Mouse (Mus musculus) small intestine, adult 2 months (tissue): Measurements from ENCODE around the gene She. TPM values are rescaled to one million over a fixed set of nuclear protein-coding genes. Genes with fewer than 3 reads are reported as not detected.

Source experiments
- H3K27ac ChIP-seq: fragments of 200-500 bp; 2 replicates; pipeline ENCODE4 v1.5.1; 2012; ENCODE audit warnings: low read depth, low read length, control low read depth, inconsistent platforms; ENCODE audit not compliant: insufficient read depth
- H3K27me3 ChIP-seq: fragments of 200-500 bp; 2 replicates; pipeline ENCODE4 v1.6.1; 2012; ENCODE audit warnings: mild to moderate bottlenecking, moderate library complexity, low read length, inconsistent platforms; ENCODE audit not compliant: control insufficient read depth, insufficient read depth
- H3K36me3 ChIP-seq: fragments of 200-500 bp; 2 replicates; pipeline ENCODE4 v1.6.1; 2012; ENCODE audit warnings: mild to moderate bottlenecking, low read length, control low read depth, inconsistent platforms; ENCODE audit not compliant: control insufficient read depth, insufficient read depth
- H3K4me1 ChIP-seq: fragments of 200-500 bp; 2 replicates; pipeline ENCODE4 v1.6.1; 2012; ENCODE audit warnings: low read length, inconsistent platforms, mixed read lengths; ENCODE audit not compliant: control insufficient read depth, insufficient read depth, insufficient read length
- H3K4me3 ChIP-seq: fragments of 200-500 bp; 2 replicates; pipeline ENCODE4 v1.5.1; 2012; ENCODE audit warnings: low read depth, mild to moderate bottlenecking, control low read depth, inconsistent platforms, low read length, moderate library complexity
- CTCF ChIP-seq: fragments of 200-500 bp; IDR thresholded peaks from 2 replicates; pipeline ENCODE4 v1.5.1; 2012; ENCODE audit warnings: low read depth, mild to moderate bottlenecking, control low read depth, inconsistent platforms, low read length, moderate library complexity, mixed read lengths; ENCODE audit not compliant: insufficient replicate concordance, insufficient read length; ENCODE audit errors: extremely low read depth
- POLR2A ChIP-seq: fragments of 200-500 bp; IDR thresholded peaks from 2 replicates; pipeline ENCODE4 v1.6.1; 2012; ENCODE audit warnings: low read depth, mild to moderate bottlenecking, control low read depth, inconsistent platforms, low read length, moderate library complexity
- WGBS: fragments of 180-500 bp; shearing (Covaris S2); methylation state at CpG from one replicate; pipeline ENCODE4 v1.1.7; 2018; 5-methylcytosine and 5-hydroxymethylcytosine counted together
- polyA plus RNA-seq: library from polyadenylated mRNA; depleted of rRNA; stranded (reverse); fragments of >200 nt; gene quantifications from 2 replicates; pipeline ENCODE4 v1.2.3, GENCODE M21; 2012

She gene
- polyA plus RNA-seq, 1 experiment: 0.79 TPM

GRCm38 (mm10) chr3:89867651-89868050 is 36.5 kb downstream of the She start:
- H3K4me1 ChIP-seq: peaks cover 8% of the 10 kb centered on the region
- H3K36me3 ChIP-seq: no peaks in the 10 kb centered on the region
- WGBS: 80% methylated on average over 4 of the region's 4 CpGs
- TF ChIP-seq CTCF: no peak
- H3K27me3 ChIP-seq: no peaks in the 10 kb centered on the region
- no peak overlapping the region for H3K27ac ChIP-seq
- H3K4me3 ChIP-seq: no peak overlapping the region

GRCm38 (mm10) chr3:89868357-89868756 is 37.2 kb downstream of the She start:
- no peaks in the 10 kb centered on the region for H3K27me3 ChIP-seq
- H3K36me3 ChIP-seq: no peaks in the 10 kb centered on the region
- WGBS: 30% methylated on average over 7 of the region's 7 CpGs
- H3K4me1 ChIP-seq: peaks cover 8% of the 10 kb centered on the region
- no peak overlapping the region for H3K27ac ChIP-seq
- TF ChIP-seq CTCF (no peak), POLR2A (no peak)
- H3K4me3 ChIP-seq: no peak overlapping the region

- no peak overlapping the region for H3K4me3 ChIP-seq
- H3K4me1 ChIP-seq: peaks cover 8% of the 10 kb centered on the region
- no peaks in the 10 kb centered on the region for H3K27me3 ChIP-seq
- WGBS: 61% methylated on average over 9 of the region's 9 CpGs
- no peak for TF ChIP-seq POLR2A
- TF ChIP-seq CTCF: no peak
- H3K27ac ChIP-seq: no peak overlapping the region
- no peaks in the 10 kb centered on the region for H3K36me3 ChIP-seq
Measured at GRCm38 (mm10) chr3:89868956-89869355, 37.8 kb downstream of the She start.

GRCm38 (mm10) chr3:89869556-89869955 is 38.4 kb downstream of the She start:
- H3K4me1 ChIP-seq: peaks cover 8% of the 10 kb centered on the region
- no peaks in the 10 kb centered on the region for H3K36me3 ChIP-seq
- H3K27me3 ChIP-seq: no peaks in the 10 kb centered on the region
- H3K4me3 ChIP-seq: no peak overlapping the region
- TF ChIP-seq POLR2A (no peak), CTCF (no peak)
- WGBS: 66% methylated on average over 9 of the region's 9 CpGs
- H3K27ac ChIP-seq: no peak overlapping the region

GRCm38 (mm10) chr3:89870472-89871271 is 39.5 kb downstream of the She start:
- Histone ChIP-seq H3K27ac (peak overlapping the region; percentile 71), H3K4me3 (no peak overlapping the region), H3K27me3 (no peaks in the 10 kb centered on the region), H3K36me3 (no peaks in the 10 kb centered on the region), H3K4me1 (peaks cover 8% of the 10 kb centered on the region)
- WGBS: 65% methylated on average over 22 of the region's 22 CpGs
- TF ChIP-seq POLR2A: no peak
- no peak for TF ChIP-seq CTCF

GRCm38 (mm10) chr3:89871339-89871914 is 40.3 kb downstream of the She start:
- H3K27me3 ChIP-seq: no peaks in the 10 kb centered on the region
- H3K4me1 ChIP-seq: peaks cover 8% of the 10 kb centered on the region
- H3K36me3 ChIP-seq: no peaks in the 10 kb centered on the region
- 56% methylated on average over 8 of the region's 8 CpGs for WGBS
- peak overlapping the region; percentile 26; the same call in 1 of the 2 replicates for H3K27ac ChIP-seq
- no peak for TF ChIP-seq POLR2A
- no peak for TF ChIP-seq CTCF
- no peak overlapping the region for H3K4me3 ChIP-seq

GRCm38 (mm10) chr3:89872209-89872608 is 41.0 kb downstream of the She start:
- Histone ChIP-seq H3K4me3 (no peak overlapping the region), H3K27ac (no peak overlapping the region), H3K36me3 (no peaks in the 10 kb centered on the region), H3K27me3 (no peaks in the 10 kb centered on the region), H3K4me1 (peaks cover 8% of the 10 kb centered on the region)
- TF ChIP-seq CTCF (no peak), POLR2A (no peak)
- 14% methylated on average over 7 of the region's 7 CpGs for WGBS
